Mouse (Mus musculus): Measurements from ENCODE around the gene Vps13c.

Gene Vps13c

DNA sequence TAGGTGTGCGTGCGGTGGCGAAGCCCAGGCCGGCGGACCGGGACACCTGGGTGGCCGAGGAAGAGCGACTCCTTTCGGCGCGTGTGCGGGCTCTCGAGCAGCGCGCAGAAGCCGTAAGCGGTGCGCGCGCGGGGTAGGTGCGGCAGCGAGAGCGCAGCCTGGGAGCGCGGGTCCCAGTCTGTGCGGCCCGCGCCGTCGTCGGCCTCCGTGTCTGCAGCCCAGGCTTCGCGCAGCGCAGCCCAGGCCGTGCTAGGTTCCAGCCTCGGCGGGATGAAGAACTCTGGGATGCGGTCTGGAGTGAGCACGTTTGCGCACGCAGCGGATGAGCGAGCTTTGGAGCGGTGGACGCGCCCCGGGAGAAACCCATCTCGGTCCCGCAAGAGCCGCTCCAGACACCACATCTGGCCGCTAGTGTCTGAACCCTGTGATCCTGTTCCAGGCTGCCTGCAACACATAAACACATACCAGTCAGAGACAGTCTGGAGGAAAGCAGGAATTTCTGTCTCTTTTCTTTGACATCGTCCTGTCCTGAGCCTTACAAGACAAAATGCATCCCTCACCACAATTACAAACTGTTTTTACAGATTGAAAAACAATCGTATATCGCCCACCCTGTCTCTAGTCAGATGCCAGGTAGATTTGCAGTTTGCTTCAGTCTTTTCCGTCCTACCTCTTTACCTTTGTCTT is 8.7 kb upstream of the Vps13c start:
- DNase-seq (ENCODE audit: low spot score), result peak; percentile 53

DNA sequence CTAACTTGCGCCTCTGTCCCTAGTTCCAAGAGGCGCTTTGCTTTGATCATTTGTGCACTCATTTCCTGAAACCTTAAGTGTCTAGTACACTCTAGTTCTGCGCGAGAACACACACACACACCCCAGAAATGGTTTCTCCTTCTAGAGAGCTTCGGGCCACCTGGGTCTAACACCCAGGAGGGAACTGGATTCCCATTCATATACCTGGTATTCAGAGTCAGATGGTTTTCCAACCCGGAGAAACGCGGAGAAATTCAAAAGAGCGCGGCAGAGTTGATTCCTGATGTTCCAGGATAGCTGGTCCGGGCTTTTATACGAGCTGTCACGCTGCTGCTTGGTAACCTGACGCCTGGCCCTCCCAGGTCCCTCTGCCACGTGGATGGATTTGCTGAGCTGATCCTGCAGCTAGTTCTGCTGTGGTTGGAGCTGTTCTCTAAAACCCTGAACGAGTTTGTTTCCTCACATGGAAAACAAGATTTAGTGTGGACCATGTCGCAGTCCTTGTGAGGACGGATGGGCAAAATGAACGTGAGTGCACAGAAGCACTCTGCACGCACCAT is 8.1 kb upstream of the Vps13c start, which contains the start of gene C2cd4a:
C2cd4a (minus strand) TSS at position 285 of the 560 bp plus-strand sequence.
- peak; percentile 66 for DNase-seq (ENCODE audit: low spot score)

- no peak for DNase-seq (ENCODE audit: low spot score)
Observed at GRCm38 (mm10) chr9:67834535-67834934, 5.7 kb upstream of the Vps13c start.

DNA sequence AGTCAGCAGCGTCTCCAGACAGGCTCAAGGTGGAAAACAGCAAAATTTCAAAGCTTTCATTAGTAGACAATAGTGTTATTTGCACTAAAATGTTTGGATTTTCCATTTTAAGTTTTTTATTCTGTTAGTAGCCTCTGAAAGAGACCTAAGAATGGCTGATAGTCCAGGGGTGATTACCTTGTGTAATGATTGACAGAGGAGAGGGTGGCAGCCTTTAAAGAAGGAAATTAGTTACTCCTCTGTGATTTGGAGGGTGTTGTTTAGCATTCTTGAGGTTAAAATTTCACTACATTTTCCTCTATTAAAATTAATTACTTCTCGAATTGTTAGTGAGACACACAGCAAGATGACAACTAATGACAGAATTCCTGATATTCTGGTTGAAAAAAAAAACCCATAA is 2.9 kb upstream of the Vps13c start:
- no peak for DNase-seq (ENCODE audit: low spot score)

DNA sequence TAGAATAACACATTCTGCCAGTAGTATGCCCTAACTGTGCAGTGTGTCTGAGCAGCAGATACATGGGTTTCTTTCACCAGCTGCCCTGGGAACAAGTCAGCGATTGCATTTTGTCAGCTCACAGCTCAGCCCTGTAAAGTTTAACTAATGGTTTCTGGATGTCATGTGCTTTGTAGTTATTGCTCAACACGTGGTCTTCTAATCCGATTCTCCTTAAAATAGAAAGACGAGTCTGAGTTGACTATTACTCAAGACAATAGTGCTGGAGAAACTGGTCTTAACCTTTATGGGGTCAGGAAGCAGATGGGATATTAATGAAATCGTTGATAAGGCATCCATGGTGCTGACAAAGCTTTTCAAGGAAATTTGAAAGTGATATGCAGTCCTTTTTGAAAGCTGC is 2.6 kb downstream of the Vps13c start:
- no peak for DNase-seq (ENCODE audit: low spot score)

DNA sequence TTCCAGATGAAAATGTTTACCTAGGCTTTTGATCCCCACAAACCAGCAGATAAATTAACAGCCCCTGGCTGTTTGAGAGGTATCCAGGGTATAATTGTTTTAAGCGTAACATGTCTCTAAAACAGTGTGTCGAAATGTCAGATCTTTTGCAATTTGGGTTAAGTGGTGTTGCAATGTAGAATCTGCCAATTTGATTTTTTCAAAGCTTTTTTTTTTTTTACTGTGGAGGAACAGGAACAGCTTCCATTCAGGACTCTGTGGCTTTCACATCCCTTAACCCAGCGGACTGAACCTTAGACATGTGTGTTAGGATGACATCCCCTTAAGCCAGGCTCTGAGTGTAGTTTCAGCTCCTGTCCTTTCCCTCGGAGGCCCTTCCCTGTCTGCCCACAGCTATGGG is 4.8 kb downstream of the Vps13c start:
- no peak for DNase-seq (ENCODE audit: low spot score)

- DNase-seq (ENCODE audit: low spot score), result peak; percentile 13
Observed at GRCm38 (mm10) chr9:67845648-67846047, 5.5 kb downstream of the Vps13c start.

DNA sequence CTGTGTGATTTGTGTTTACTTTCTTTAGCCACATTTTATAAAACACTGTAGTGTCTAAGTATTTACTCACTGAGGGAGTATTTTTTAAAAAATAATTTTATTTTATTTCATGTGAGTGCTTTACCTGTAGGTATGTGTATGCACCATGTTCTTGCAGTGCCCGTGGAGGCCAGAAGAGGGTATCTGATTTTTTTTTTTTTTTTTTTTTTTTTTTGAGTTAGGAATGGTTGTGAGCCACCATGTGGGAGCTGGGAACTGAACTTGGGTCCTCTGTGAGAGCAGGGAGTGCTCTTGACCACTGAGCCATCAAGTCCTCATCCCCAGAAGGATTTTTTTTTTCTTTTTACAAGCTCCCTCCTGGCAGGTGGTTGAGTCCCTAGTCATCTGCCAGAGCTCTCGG is 5.9 kb downstream of the Vps13c start:
- DNase-seq (ENCODE audit: low spot score), result no peak

DNA sequence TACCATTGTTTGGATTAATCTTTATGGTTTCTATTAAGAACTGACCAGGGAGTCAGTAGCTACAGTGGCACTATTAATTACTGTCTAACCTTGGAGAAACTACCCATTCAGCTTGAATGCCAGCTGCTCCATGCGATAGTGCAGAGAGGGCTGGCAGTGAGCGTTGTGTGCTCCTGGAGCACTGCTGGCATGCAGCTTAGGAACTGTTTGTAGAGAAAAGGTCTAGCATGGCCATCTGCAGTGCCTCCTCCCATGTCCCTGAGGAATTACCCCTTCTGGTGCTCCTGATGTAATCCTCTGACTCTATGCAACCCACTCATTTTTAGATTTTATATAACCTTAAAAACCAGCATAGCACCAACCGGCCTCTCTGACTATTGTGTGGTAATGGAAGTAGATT is 7.4 kb downstream of the Vps13c start:
- no peak for DNase-seq (ENCODE audit: low spot score)

DNA sequence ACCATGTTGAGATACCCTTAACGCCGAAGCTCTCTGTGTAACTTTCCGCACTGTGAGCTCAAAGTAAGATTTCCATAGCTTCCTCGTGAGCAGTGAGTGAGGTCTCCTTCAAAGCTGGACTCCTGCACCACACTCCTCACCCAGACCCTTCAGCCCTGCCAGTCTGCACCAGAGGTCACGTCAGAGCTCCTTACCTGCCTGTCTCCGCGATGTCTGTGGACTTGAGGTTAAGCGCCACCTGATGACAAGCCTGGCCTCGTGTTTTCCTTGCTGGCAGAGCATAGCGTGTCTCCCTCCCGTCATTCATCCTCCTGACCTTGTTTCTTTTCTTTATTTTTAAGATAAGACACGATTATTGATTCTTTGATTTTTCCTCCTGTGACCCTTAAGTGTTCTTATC is 9.2 kb downstream of the Vps13c start:
- no peak for DNase-seq (ENCODE audit: low spot score)

DNA sequence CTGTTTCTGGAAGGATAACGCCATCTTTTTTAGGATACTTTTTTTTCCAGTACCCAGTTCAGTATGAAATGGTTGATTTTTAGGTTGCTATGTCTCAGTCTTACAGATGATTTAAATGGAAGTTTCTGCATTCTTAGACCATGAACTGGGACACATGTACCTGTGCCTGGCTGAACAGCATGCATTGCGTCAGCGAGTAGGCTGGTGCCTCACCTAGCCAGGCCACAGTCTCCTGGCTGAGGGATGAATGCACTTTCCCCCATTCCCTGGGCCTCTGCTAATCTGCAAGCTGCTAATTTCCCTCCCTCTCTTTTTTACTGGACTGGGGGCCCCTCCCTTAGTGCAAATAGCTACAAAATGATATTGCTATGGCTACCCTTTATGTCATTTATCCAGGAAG is 9.7 kb downstream of the Vps13c start:
- DNase-seq (ENCODE audit: low spot score), result no peak

- DNase-seq (ENCODE audit: low spot score), result no peak
Observed at GRCm38 (mm10) chr9:67851150-67851549, 11.0 kb downstream of the Vps13c start.

- DNase-seq (ENCODE audit: low spot score), result no peak
Observed at GRCm38 (mm10) chr9:67860273-67860672, 20.1 kb downstream of the Vps13c start.

DNA sequence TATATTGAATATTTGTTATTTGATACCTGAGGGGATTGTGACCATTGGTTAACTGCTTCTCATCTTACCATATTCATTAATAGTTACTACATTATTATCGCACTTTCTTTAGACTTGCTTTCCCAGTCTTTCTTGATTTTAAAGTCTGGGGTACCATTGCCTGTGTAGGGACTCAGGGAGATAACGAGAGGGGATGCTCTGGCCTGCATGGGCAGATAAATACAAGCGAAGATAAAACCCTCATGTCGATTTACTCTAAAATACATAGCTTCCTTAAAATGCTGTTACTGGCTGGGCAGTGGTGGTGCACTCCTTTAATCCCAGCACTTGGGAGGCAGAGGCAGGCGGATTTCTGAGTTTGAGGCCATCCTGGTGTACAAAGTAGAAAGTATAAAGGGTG is 23.1 kb downstream of the Vps13c start:
- DNase-seq (ENCODE audit: low spot score), result no peak

GRCm38 (mm10) chr9:67864011-67864410 is 23.8 kb downstream of the Vps13c start:
- DNase-seq (ENCODE audit: low spot score), result no peak

- DNase-seq (ENCODE audit: low spot score), result no peak
Observed at GRCm38 (mm10) chr9:67865411-67865810, 25.2 kb downstream of the Vps13c start.

DNA sequence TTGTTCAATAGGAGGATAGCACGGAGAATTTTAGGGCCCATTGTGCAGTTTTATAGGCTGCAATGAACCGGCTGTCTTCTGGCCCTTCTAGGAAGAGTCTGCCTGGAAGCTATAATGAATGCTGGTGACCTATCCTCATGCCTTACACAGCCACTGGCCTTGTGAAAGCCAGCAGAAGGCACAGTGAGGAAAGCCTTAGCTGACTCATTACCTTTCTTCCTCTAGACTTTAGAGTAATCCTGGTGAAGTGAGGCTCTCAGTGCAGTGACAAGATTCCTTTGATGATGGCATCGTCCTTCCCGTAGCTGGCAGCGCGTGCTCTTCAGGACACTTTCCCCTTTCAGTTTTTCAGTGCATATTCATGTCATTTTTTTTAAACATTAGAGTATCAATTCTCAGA is 27.2 kb downstream of the Vps13c start:
- no peak for DNase-seq (ENCODE audit: low spot score)

- DNase-seq (ENCODE audit: low spot score), result no peak
Observed at GRCm38 (mm10) chr9:67869691-67870450, 29.7 kb downstream of the Vps13c start.

GRCm38 (mm10) chr9:67874522-67875222 is 34.5 kb downstream of the Vps13c start:
- no peak for DNase-seq (ENCODE audit: low spot score)

- peak; percentile 28 for DNase-seq (ENCODE audit: low spot score)
Observed at GRCm38 (mm10) chr9:67875337-67875736, 35.1 kb downstream of the Vps13c start.

GRCm38 (mm10) chr9:67877081-67877718 is 37.0 kb downstream of the Vps13c start:
- no peak for DNase-seq (ENCODE audit: low spot score)

GRCm38 (mm10) chr9:67878197-67878769 is 38.1 kb downstream of the Vps13c start:
- DNase-seq (ENCODE audit: low spot score), result no peak

Data from MN1 (cell line).